ENCODE assay signal across 14 mouse cellular contexts in genomic region chr2:170767243-170767642, GRCm38 (mm10). TPM values are rescaled to one million over a fixed set of nuclear protein-coding genes. Genes with fewer than 3 reads are reported as not detected.
DNase-seq lines count a peak whose midpoint lies in the region; ATAC-seq and TF ChIP-seq lines count a peak whose summit lies in the region.
"Had no signal": no experiment of that assay in that cellular context is flagged by ENCODE, and none has a peak within 500 bp of the region (broad histone marks: within the 10 kb centered on the region; RNA-seq: fewer than 3 reads in every experiment).

No protein-coding gene starts in this region.

- no peak overlapping the region for H3K9ac ChIP-seq in hindbrain, postnatal 0 days (replicated peaks; ENCODE audit: low read length)
- H3K9ac ChIP-seq in forebrain, postnatal 0 days = no peak overlapping the region
- peak overlapping the region; percentile 29; the same call in 1 of the 2 replicates for H3K9ac ChIP-seq in midbrain, postnatal 0 days (replicated peaks; ENCODE audit: low read length, poor library complexity, severe bottlenecking)
- H3K9ac ChIP-seq: stomach, embryonic 15.5 days had no signal

- no peak for TF ChIP-seq CTCF in hindbrain, postnatal 0 days (IDR thresholded peaks at IDR 0.05; ENCODE audit: low read depth)
- no peak for TF ChIP-seq CTCF in forebrain, postnatal 0 days (IDR thresholded peaks at IDR 0.05; ENCODE audit: low read depth)
- TF ChIP-seq CTCF in midbrain, postnatal 0 days (IDR thresholded peaks at IDR 0.05) = no peak

- no peaks in the 10 kb centered on the region for H3K9me3 ChIP-seq in hindbrain, embryonic 10.5 days
- H3K9me3 ChIP-seq in hindbrain, postnatal 0 days (ENCODE audit: low read length) = no peaks in the 10 kb centered on the region
- H3K9me3 ChIP-seq in forebrain, postnatal 0 days (ENCODE audit: low read length) = no peaks in the 10 kb centered on the region
- H3K9me3 ChIP-seq in midbrain, postnatal 0 days (ENCODE audit: low read length) = no peaks in the 10 kb centered on the region
- H3K9me3 ChIP-seq: stomach, embryonic 15.5 days had no signal

- H3K4me2 ChIP-seq in hindbrain, postnatal 0 days (ENCODE audit: low read depth, low read length) = no peak overlapping the region
- no peak overlapping the region for H3K4me2 ChIP-seq in forebrain, postnatal 0 days (ENCODE audit: low read depth)
- no peak overlapping the region for H3K4me2 ChIP-seq in midbrain, postnatal 0 days (ENCODE audit: low read depth, low read length, poor library complexity, severe bottlenecking)
- H3K4me2 ChIP-seq: stomach, embryonic 15.5 days had no signal

- peak overlapping the region; percentile 5; the same call in 1 of the 2 replicates for H3K27ac ChIP-seq in hindbrain, embryonic 10.5 days
- no peak overlapping the region for H3K27ac ChIP-seq in hindbrain, postnatal 0 days
- peak overlapping the region; percentile 62 for H3K27ac ChIP-seq in forebrain, postnatal 0 days (ENCODE audit: low read depth, low read length)
- H3K27ac ChIP-seq in midbrain, postnatal 0 days (ENCODE audit: low read depth, low read length) = peak overlapping the region; percentile 59
- H3K27ac ChIP-seq: stomach, embryonic 15.5 days had no signal

- no peak for DNase-seq in hindbrain, embryonic 10.5 days (ENCODE audit: low spot score)
- no peak for DNase-seq in hindbrain, postnatal 0 days (ENCODE audit: low spot score)
- peak; percentile 78 for DNase-seq in forebrain, postnatal 0 days
- DNase-seq in left cerebral cortex, adult 18-20 months (ENCODE audit: low spot score in 2 of 2) = peak; percentile 58 to 72
- DNase-seq in midbrain, postnatal 0 days (ENCODE audit: low spot score) = no peak
- no peak for DNase-seq in cerebellum, adult 11-12 months
- DNase-seq in embryo, embryonic 9.5 days (ENCODE audit: extremely low spot score) = no peak
- no peak for DNase-seq in T-cell, adult 2 months (ENCODE audit: low spot score)
- DNase-seq: adrenal gland, postnatal 25 days; cerebellum, adult 9-11 months had no signal

- no peaks in the 10 kb centered on the region for H3K36me3 ChIP-seq in hindbrain, embryonic 10.5 days
- no peaks in the 10 kb centered on the region for H3K36me3 ChIP-seq in hindbrain, postnatal 0 days (ENCODE audit: insufficient read depth, low read length)
- no peaks in the 10 kb centered on the region for H3K36me3 ChIP-seq in forebrain, postnatal 0 days (ENCODE audit: insufficient read depth)
- H3K36me3 ChIP-seq in midbrain, postnatal 0 days (ENCODE audit: insufficient read depth, low read length) = no peaks in the 10 kb centered on the region
- H3K36me3 ChIP-seq: stomach, embryonic 15.5 days had no signal

- no peak for ATAC-seq in hindbrain, postnatal 0 days
- peak; percentile 87 for ATAC-seq in forebrain, postnatal 0 days
- no peak for ATAC-seq in midbrain, postnatal 0 days (ENCODE audit: low FRiP score)
- ATAC-seq: intestine, embryonic 16.5 days; Patski had no signal

- H3K4me3 ChIP-seq in hindbrain, embryonic 10.5 days = no peak overlapping the region
- H3K4me3 ChIP-seq in hindbrain, postnatal 0 days (ENCODE audit: low read length) = no peak overlapping the region
- no peak overlapping the region for H3K4me3 ChIP-seq in forebrain, postnatal 0 days (ENCODE audit: low read depth, low read length)
- no peak overlapping the region for H3K4me3 ChIP-seq in midbrain, postnatal 0 days (ENCODE audit: low read depth, low read length)
- H3K4me3 ChIP-seq: erythroblast, embryonic 14.5 days; stomach, embryonic 15.5 days had no signal

- no peaks in the 10 kb centered on the region for H3K27me3 ChIP-seq in hindbrain, embryonic 10.5 days (ENCODE audit: insufficient read depth, poor library complexity, severe bottlenecking)
- no peaks in the 10 kb centered on the region for H3K27me3 ChIP-seq in hindbrain, postnatal 0 days (ENCODE audit: insufficient read depth, low read length)
- no peaks in the 10 kb centered on the region for H3K27me3 ChIP-seq in forebrain, postnatal 0 days (ENCODE audit: insufficient read depth, low read length)
- no peaks in the 10 kb centered on the region for H3K27me3 ChIP-seq in midbrain, postnatal 0 days (ENCODE audit: insufficient read depth, low read length)
- H3K27me3 ChIP-seq: stomach, embryonic 15.5 days had no signal

- 77% methylated on average over 8 of the region's 8 CpGs for WGBS in hindbrain, embryonic 10.5 days
- WGBS in hindbrain, postnatal 0 days = 38% methylated on average over 8 of the region's 8 CpGs
- WGBS in forebrain, postnatal 0 days = 31% methylated on average over 8 of the region's 8 CpGs
- 27% methylated on average over 8 of the region's 8 CpGs for WGBS in midbrain, postnatal 0 days

- peaks cover 29% of the 10 kb centered on the region for H3K4me1 ChIP-seq in hindbrain, embryonic 10.5 days (replicated peaks)
- H3K4me1 ChIP-seq in hindbrain, postnatal 0 days (ENCODE audit: insufficient read depth, low read length) = no peaks in the 10 kb centered on the region
- H3K4me1 ChIP-seq in forebrain, postnatal 0 days (ENCODE audit: insufficient read depth) = peaks cover 3% of the 10 kb centered on the region; the same call in 1 of the 2 replicates
- H3K4me1 ChIP-seq in midbrain, postnatal 0 days (ENCODE audit: insufficient read depth, low read length) = peaks cover 6% of the 10 kb centered on the region; the same call in 1 of the 2 replicates

RNA-seq across cellular contexts. Expression of gene Dok5, which starts 35.6 kb away (rescaled TPM):
- 8.5 and 12.7 TPM in 2 replicates for polyA plus RNA-seq in hindbrain, embryonic 10.5 days (2016; fragmentation: Nextera tagmentation; extraction: Ambion mirVana)
- total RNA-seq in hindbrain, postnatal 0 days (2014; rRNA removed) = 29.7 and 34.9 TPM in 2 replicates
- polyA plus RNA-seq in hindbrain, postnatal 0 days (2015; fragmentation: Nextera tagmentation; extraction: Ambion mirVana) = 32.6 and 38.0 TPM in 2 replicates
- total RNA-seq in forebrain, postnatal 0 days (2014; rRNA removed) = 50.2 and 93.9 TPM in 2 replicates
- 79.9 and 128 TPM in 2 replicates for polyA plus RNA-seq in forebrain, postnatal 0 days (2015; fragmentation: Nextera tagmentation; extraction: Ambion mirVana)
- total RNA-seq in left cerebral cortex, adult 18-20 months (2021) = 10 to 100 TPM; 33.9 to 35.1 TPM
- total RNA-seq in midbrain, postnatal 0 days (2014; rRNA removed) = 27.0 and 29.3 TPM in 2 replicates
- polyA plus RNA-seq in midbrain, postnatal 0 days (2015; fragmentation: Nextera tagmentation; extraction: Ambion mirVana) = 35.2 and 36.9 TPM in 2 replicates
- polyA plus RNA-seq: erythroblast, embryonic 14.5 days; Patski had no signal

Comparison
In these comparisons a context has a peak if more than half of its experiments do, and no peak if none do; other contexts are left out.
1. DNase-seq: peak in forebrain, postnatal 0 days (single experiment) and left cerebral cortex, adult 18-20 months (2 of 2); none in hindbrain, embryonic 10.5 days (single experiment), hindbrain, postnatal 0 days (single experiment), midbrain, postnatal 0 days (single experiment), cerebellum, adult 11-12 months (single experiment), embryo, embryonic 9.5 days (single experiment) and T-cell, adult 2 months (single experiment).